Mouse (Mus musculus) lung, postnatal 14 days (tissue): ENCODE data around the gene Olfr417.
"Not testable (repeated sequence)": the region's sequence is repeated elsewhere in the genome, so short reads cannot be mapped to it uniquely, and the experiment has no call there.

Experiments used
- DNase-seq: peaks from one replicate; pipeline ENCODE4 v3.0.0; 2021

Gene Olfr417

GRCm38 (mm10) chr1:174364882-174365451, at the start of gene Olfr417:
Gene Olfr417, plus strand, starts transcription at chr1:174365122.
- no peak for DNase-seq

GRCm38 (mm10) chr1:174317308-174317707, 47.6 kb upstream of the Olfr417 start:
- DNase-seq, result no peak

- DNase-seq, result no peak
Measured at GRCm38 (mm10) chr1:174330218-174330617, 34.7 kb upstream of the Olfr417 start, which contains the start of gene Mptx1. Gene Mptx1, plus strand, starts transcription at chr1:174330518.

- not testable (repeated sequence) for DNase-seq
Measured at GRCm38 (mm10) chr1:174353636-174354035, 11.3 kb upstream of the Olfr417 start.

GRCm38 (mm10) chr1:174354640-174355039, 10.3 kb upstream of the Olfr417 start:
- no peak for DNase-seq

GRCm38 (mm10) chr1:174373799-174374198, 8.9 kb downstream of the Olfr417 start:
- no peak for DNase-seq

- no peak for DNase-seq
Measured at GRCm38 (mm10) chr1:174390746-174391145, 25.8 kb downstream of the Olfr417 start, which contains the start of gene Olfr248. Gene Olfr248, plus strand, starts transcription at chr1:174391046.

- DNase-seq, result no peak
Measured at GRCm38 (mm10) chr1:174422959-174423358, 58.0 kb downstream of the Olfr417 start.

GRCm38 (mm10) chr1:174423764-174424163, 58.8 kb downstream of the Olfr417 start, which contains the start of gene Olfr414:
Gene Olfr414, plus strand, starts transcription at chr1:174424064.
- DNase-seq, result no peak
